Mouse (Mus musculus): ENCODE data around the gene Dnmt1. TPM values are rescaled to one million over a fixed set of nuclear protein-coding genes. Genes with fewer than 3 reads are reported as not detected.
A peak's percentile ranks its signal among the peaks of the same experiment; 100 is the strongest.

The Dnmt1 gene
- polyA plus RNA-seq, 1 experiment from 2014 or later: 54.5 TPM

DNA sequence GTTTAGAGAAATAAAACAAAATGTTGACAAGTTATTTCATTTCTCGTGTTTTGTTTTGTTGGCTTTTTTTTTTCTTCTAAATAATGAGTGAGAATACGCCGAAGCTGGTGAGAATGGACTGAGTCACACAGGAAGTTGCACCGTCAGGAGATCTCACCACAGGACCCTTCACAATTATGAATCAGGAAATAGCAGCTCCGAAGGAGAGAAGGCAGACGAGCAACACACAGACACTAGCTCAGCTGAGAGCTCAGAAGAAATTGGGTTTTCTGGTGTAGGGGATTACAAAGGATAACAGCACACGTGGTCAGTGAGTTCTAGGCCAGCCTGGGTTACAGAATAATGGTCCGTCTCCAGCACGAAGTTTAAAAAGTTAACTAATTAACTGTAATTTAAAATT is 1.9 kb upstream of the Dnmt1 start:
- no peak for ATAC-seq (ENCODE audit: insufficient read depth)
- WGBS (ENCODE audit: insufficient replicate concordance): 29% methylated on average over 9 of the region's 9 CpGs
- no peaks in the 10 kb centered on the region for H3K27me3 ChIP-seq

DNA sequence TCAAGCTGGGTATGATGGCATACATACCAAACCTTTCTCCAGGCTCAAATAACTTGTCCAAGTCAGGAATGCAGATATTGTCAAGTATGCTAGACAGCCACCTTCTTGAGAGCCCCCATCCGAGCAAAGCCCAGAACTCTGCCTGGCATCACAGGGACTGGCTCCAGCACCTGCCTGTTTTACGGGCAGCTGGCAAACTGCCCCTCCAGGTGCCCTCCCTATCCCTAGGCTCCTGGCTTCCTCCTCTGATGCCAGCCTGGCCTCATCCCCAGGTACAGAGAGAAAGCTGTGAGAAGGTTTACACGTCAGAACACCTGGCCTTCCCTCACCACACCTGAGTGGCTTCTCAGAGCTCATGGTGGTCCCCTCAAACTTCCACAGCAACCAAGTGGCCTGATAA is 2.7 kb downstream of the Dnmt1 start:
- Histone ChIP-seq H3K4me2 (no peak overlapping the region), H3K9me3 (replicated peaks) (no peaks in the 10 kb centered on the region), H3K9ac (no peak overlapping the region), H3K4me3 (replicated peaks) (no peak overlapping the region), H3K27me3 (no peaks in the 10 kb centered on the region), H3K27ac (replicated peaks) (no peak overlapping the region), H3K4me1 (replicated peaks) (peaks cover 8% of the 10 kb centered on the region), H3K36me3 (replicated peaks) (no peaks in the 10 kb centered on the region)
- WGBS (ENCODE audit: insufficient replicate concordance): 55% methylated on average over 3 of the region's 3 CpGs
- ATAC-seq (ENCODE audit: insufficient read depth): no peak

More for the DNA sequence above, 1.9 kb upstream of the Dnmt1 start:
- Histone ChIP-seq H3K4me2 (no peak overlapping the region), H3K9ac (no peak overlapping the region), H3K4me1 (replicated peaks) (peaks cover 22% of the 10 kb centered on the region), H3K9me3 (replicated peaks) (no peaks in the 10 kb centered on the region), H3K36me3 (replicated peaks) (0 out of 2 replicates have a peak, but pooled peaks cover 2% of the 10 kb centered on the region), H3K27ac (replicated peaks) (no peak overlapping the region), H3K4me3 (replicated peaks) (no peak overlapping the region)

DNA sequence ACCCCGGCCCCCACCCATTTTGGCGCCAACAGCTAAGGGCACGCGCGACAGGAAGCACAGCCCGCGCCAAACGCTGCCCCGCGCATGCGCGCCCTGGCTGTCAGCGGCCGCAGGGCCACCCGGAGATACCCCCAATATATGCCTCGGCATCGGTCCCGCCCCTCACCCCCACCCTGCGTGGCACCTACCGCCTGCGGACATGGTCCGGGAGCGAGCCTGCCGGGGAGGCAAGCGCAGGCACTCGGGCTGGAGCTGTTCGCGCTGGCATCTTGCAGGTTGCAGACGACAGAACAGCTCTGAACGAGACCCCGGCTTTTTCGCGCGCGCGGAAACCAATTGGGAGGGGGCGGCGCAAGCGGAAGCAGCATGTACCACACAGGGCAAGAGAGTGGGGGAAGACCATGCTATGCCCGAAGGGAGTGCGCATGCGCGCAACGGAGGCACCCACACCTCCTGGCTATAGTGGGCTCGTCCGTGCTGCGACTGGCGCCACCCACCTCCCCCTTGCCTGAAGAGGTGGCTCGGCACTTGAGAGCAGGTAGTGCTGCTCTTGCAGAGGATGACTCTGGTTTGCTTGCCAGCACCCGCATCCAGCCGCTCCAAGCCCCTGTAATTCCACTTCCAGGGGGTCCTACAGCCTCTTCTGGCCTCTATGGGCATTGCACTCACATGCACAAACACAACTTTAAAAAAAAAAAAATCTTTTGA is 7.0 kb downstream of the Dnmt1 start:
- H3K4me3 ChIP-seq (replicated peaks): peak overlapping the region; percentile 92
- peaks cover 25% of the 10 kb centered on the region for H3K36me3 ChIP-seq (replicated peaks)
- ATAC-seq (ENCODE audit: insufficient read depth): peak; percentile 93
- peak overlapping the region; percentile 92 for H3K27ac ChIP-seq (replicated peaks)
- H3K4me2 ChIP-seq: peak overlapping the region; percentile 83
- H3K9me3 ChIP-seq (replicated peaks): no peaks in the 10 kb centered on the region
- H3K27me3 ChIP-seq: no peaks in the 10 kb centered on the region
- peak overlapping the region; percentile 90 for H3K9ac ChIP-seq
- WGBS (ENCODE audit: insufficient replicate concordance): under 1% methylated on average over 51 of the region's 51 CpGs
- peaks cover 50% of the 10 kb centered on the region for H3K4me1 ChIP-seq (replicated peaks)

DNA sequence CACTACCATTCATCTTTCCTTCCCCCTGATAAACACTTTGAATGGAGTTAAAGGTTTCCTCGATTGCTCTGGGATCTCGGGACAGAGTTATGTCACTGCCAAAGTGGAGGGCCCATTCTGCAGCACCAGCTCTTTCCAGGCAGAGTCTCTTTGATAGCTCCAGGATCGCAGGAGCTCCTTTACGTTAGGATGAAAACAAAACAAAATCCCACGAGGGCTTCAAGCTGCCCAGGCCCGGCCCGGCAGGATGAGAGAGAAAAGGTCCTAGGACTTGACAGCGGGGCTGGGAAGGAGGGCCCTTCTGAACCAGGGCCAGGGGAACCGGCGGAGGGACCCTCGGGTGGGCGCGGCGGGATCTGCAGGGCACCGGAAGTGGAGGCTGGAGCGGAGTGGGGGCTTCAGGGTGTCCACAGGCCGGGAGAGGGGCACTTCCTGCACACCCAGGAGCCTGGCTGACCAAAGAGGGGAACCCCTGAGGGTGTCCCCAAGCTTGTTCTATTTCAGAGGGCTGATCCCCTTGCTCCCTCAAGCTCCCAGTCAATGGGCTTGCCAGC is 7.6 kb downstream of the Dnmt1 start:
- Histone ChIP-seq H3K27ac (replicated peaks) (peak overlapping the region; percentile 92), H3K9me3 (replicated peaks) (no peaks in the 10 kb centered on the region), H3K4me2 (peak overlapping the region; percentile 83), H3K4me1 (replicated peaks) (peaks cover 56% of the 10 kb centered on the region), H3K9ac (peak overlapping the region; percentile 90), H3K27me3 (no peaks in the 10 kb centered on the region), H3K36me3 (replicated peaks) (peaks cover 32% of the 10 kb centered on the region), H3K4me3 (replicated peaks) (peak overlapping the region; percentile 92)
- ATAC-seq (ENCODE audit: insufficient read depth): no peak; the same call in 1 of the 2 replicates
- under 1% methylated on average over 17 of the region's 17 CpGs for WGBS (ENCODE audit: insufficient replicate concordance)

DNA sequence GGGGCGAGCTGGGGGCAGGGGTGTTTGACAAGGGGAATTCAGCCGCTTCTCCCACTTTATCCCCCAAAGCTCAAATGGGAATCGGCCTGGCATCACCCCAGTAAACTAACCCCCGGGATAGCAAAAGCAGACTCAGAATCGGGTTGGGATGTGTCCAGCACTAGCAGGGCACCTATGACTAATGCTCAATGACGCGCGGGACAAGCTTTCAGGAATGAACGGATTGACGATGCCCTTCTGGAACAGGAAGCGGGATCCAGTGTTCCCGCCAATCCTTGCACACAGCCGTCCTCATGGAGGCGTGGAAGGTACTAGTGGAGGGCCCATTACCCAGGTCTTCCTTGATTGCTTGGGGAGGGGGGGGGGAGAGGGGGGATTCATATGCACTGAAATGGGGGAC is 8.2 kb downstream of the Dnmt1 start:
- no peak for ATAC-seq (ENCODE audit: insufficient read depth)
- H3K27me3 ChIP-seq: no peaks in the 10 kb centered on the region
- H3K9ac ChIP-seq: peak overlapping the region; percentile 90
- peak overlapping the region; percentile 92 for H3K27ac ChIP-seq (replicated peaks)
- peaks cover 38% of the 10 kb centered on the region for H3K36me3 ChIP-seq (replicated peaks)
- peak overlapping the region; percentile 92 for H3K4me3 ChIP-seq (replicated peaks)
- peak overlapping the region; percentile 83 for H3K4me2 ChIP-seq
- 12% methylated on average over 14 of the region's 14 CpGs for WGBS (ENCODE audit: insufficient replicate concordance)
- no peaks in the 10 kb centered on the region for H3K9me3 ChIP-seq (replicated peaks)
- H3K4me1 ChIP-seq (replicated peaks): peaks cover 62% of the 10 kb centered on the region

DNA sequence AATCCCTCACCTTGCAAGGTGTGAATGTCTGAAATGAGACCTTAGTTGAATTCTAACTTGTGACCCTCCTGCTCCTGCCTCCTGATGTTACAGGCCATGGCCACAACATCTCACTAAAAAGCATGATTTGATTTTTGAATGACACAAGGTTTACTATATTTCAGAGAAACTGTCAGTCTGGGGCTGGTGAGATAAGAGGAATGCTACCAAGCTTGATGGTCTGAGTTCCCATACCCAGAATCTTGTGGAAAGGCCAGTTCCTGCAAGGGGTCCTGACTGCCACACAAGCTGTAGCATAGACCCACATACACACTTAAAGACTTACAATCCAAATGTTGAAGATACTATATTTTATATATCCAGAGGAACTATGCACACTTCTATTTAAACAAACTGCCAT is 9.3 kb downstream of the Dnmt1 start:
- Histone ChIP-seq H3K4me2 (peak overlapping the region; percentile 83), H3K27me3 (no peaks in the 10 kb centered on the region), H3K36me3 (replicated peaks) (peaks cover 39% of the 10 kb centered on the region), H3K4me3 (replicated peaks) (peak overlapping the region; percentile 92), H3K4me1 (replicated peaks) (peaks cover 72% of the 10 kb centered on the region), H3K9me3 (replicated peaks) (no peaks in the 10 kb centered on the region), H3K9ac (peak overlapping the region; percentile 90; the same call in 1 of the 2 replicates), H3K27ac (replicated peaks) (peak overlapping the region; percentile 59; the same call in 1 of the 2 replicates)
- ATAC-seq (ENCODE audit: insufficient read depth): no peak

DNA sequence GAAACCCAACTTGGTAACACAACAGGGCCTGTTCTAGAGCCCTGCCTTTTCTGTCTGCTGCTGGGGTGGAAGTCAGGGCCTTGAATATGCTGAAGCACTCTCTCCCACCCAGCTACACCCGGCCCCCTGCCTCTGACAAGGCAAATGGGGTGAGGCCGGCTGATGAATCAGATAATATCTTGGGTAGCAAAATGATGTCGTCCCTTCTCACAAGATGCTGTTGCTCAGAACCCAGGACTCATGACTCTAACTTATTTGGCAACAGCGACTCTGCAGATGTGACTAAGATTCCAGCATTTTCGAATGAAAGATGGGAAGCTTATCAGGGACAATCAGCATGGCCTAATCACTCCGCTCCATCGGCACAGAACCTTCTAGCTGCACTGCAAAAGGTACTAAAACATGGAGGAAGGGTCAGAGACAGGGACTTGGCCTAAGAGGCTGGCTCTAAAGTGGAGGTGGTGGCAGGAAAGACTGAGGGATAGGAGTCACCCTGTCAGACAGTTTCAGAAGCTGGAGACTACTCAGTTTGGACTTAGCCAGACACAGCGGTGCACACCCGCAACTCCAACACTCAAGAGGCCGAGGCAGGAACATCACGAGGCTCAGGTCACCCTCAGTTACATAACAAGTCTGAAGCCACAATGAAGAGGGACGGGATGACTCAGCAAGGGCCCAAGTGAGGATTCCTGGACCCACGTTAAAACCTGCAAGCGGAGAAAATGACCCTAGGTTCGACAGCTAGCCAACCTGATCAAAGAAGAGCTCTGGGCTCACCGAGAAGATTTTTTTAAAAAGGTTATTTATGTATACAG is 13.4 kb downstream of the Dnmt1 start:
- Histone ChIP-seq H3K27me3 (no peaks in the 10 kb centered on the region), H3K9me3 (replicated peaks) (no peaks in the 10 kb centered on the region), H3K4me1 (replicated peaks) (peaks cover 67% of the 10 kb centered on the region), H3K36me3 (replicated peaks) (peaks cover 79% of the 10 kb centered on the region), H3K4me2 (no peak overlapping the region), H3K27ac (replicated peaks) (no peak overlapping the region), H3K4me3 (replicated peaks) (no peak overlapping the region), H3K9ac (no peak overlapping the region)
- ATAC-seq (ENCODE audit: insufficient read depth): no peak
- 59% methylated on average over 16 of the region's 16 CpGs for WGBS (ENCODE audit: insufficient replicate concordance)

DNA sequence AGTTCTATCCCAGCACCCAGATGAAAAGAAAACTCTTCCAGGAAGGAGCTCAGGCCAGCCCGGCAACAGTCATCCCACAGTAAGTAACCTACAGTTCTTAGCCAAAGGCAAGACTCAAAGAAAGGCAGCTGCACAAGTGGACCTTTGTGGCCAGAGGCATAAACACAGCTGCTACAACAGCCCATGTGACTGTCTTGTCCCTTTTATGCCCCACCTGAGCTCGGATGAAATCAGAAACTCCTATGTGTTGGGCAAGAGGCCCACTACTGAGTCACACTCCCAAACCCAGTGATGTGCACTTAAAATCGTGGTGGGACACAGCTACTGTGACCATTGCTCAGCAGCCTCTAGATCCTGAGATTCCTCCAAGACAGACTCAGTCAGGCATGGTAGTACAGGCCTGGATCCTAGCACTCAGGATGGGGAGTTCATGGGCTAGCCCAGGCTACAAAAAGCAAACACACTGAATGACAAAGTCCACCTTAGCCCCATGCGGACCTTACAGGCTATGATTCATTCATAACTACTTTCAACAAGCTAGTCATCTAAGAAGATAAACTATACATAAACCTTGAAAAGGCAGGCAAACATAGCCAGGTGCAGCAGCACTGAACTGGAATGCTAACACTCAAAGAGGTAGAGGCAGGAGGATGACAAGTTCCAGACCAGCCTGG is 14.9 kb downstream of the Dnmt1 start:
- Histone ChIP-seq H3K4me3 (replicated peaks) (no peak overlapping the region), H3K4me2 (no peak overlapping the region), H3K27me3 (no peaks in the 10 kb centered on the region), H3K36me3 (replicated peaks) (peaks cover 82% of the 10 kb centered on the region), H3K4me1 (replicated peaks) (peaks cover 53% of the 10 kb centered on the region), H3K9ac (no peak overlapping the region), H3K9me3 (replicated peaks) (no peaks in the 10 kb centered on the region), H3K27ac (replicated peaks) (no peak overlapping the region)
- WGBS (ENCODE audit: insufficient replicate concordance): 68% methylated on average over 4 of the region's 4 CpGs
- ATAC-seq (ENCODE audit: insufficient read depth): no peak

DNA sequence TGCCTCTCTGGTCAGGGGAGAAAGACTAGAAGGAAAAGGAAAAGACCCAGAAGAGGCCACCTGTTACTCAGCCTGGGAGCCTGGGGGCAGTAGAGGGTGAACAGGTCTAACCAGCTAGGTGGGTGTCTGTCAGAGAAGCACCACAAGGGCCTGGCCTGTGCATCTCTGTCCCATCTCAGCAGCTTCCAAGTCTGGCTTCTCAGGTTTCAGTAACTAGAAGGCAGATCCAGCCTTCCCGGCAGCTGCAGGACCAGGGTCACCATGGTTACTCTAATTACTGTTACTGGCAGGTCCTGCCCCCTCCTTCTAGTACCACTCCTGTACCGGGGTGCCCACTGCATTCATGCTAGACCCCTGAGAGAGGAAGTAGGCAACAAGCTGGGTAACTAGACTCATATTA is 15.8 kb downstream of the Dnmt1 start:
- Histone ChIP-seq H3K4me3 (replicated peaks) (no peak overlapping the region), H3K36me3 (replicated peaks) (peaks cover 84% of the 10 kb centered on the region), H3K27ac (replicated peaks) (no peak overlapping the region), H3K9ac (0 out of 2 replicates have a peak overlapping the region, but pooled peaks have one; percentile 6), H3K4me1 (replicated peaks) (peaks cover 44% of the 10 kb centered on the region), H3K9me3 (replicated peaks) (no peaks in the 10 kb centered on the region), H3K27me3 (no peaks in the 10 kb centered on the region), H3K4me2 (no peak overlapping the region)
- no peak for ATAC-seq (ENCODE audit: insufficient read depth)
- WGBS (ENCODE audit: insufficient replicate concordance): 61% methylated on average over 2 of the region's 2 CpGs

DNA sequence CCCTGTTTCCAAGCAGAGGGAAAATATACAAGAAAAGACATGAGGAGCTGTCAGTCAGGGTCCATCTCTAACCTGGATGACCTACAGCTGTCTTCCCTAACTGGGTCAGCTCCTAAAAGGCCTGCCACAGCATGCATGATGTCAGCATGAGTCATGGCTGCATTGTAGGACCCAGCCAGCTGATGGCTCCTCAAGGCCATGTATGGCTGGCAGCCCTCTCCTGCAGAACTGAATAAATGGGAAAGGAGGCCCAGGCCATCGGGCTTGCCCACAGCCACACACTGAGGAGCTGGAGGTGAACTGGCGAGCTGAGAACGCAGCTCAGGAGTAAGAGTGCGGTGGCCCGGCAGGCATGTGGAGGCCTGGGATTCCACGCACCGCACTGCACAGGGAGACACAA is 16.3 kb downstream of the Dnmt1 start:
- peaks cover 39% of the 10 kb centered on the region for H3K4me1 ChIP-seq (replicated peaks)
- H3K27me3 ChIP-seq: no peaks in the 10 kb centered on the region
- no peak overlapping the region for H3K9ac ChIP-seq
- no peak overlapping the region for H3K27ac ChIP-seq (replicated peaks)
- H3K36me3 ChIP-seq (replicated peaks): peaks cover 86% of the 10 kb centered on the region
- H3K4me2 ChIP-seq: no peak overlapping the region
- no peak for ATAC-seq (ENCODE audit: insufficient read depth)
- 88% methylated on average over 7 of the region's 7 CpGs for WGBS (ENCODE audit: insufficient replicate concordance)
- H3K4me3 ChIP-seq (replicated peaks): no peak overlapping the region
- no peaks in the 10 kb centered on the region for H3K9me3 ChIP-seq (replicated peaks)

DNA sequence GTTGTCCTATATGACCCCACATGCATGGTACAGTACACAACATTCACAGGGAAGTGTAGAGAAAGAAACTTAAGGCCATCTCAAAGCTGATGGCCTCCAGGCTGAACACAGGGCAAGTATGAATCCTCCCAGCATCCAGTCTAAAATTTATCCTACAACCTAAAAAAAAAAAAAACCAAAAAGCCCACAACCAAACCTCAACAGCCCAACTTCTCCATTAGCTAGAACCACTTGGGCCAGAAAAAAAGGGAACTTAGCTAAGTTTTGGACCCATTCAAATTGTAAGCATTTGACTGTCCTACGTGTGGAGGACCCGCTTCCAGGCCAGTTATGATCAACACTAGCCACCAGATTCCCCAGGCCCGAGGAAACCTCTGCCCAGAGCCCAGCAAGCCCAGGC is 36.4 kb downstream of the Dnmt1 start:
- 83% methylated on average over 3 of the region's 3 CpGs for WGBS (ENCODE audit: insufficient replicate concordance)
- Histone ChIP-seq H3K9me3 (replicated peaks) (no peaks in the 10 kb centered on the region), H3K4me2 (no peak overlapping the region), H3K27me3 (no peaks in the 10 kb centered on the region), H3K9ac (no peak overlapping the region), H3K4me3 (replicated peaks) (no peak overlapping the region), H3K4me1 (replicated peaks) (no peaks in the 10 kb centered on the region), H3K36me3 (replicated peaks) (peaks cover 100% of the 10 kb centered on the region), H3K27ac (replicated peaks) (no peak overlapping the region)
- ATAC-seq (ENCODE audit: insufficient read depth): no peak

Measured in liver, embryonic 15.5 days (tissue).